Mouse (Mus musculus) bone marrow macrophage, adult 2 months (primary cell): ENCODE measurements around the gene Hsf4. TPM values are rescaled to one million over a fixed set of nuclear protein-coding genes. Genes with fewer than 3 reads are reported as not detected.
A peak's percentile ranks its signal among the peaks of the same experiment; 100 is the strongest.

Experiments used
- H3K27ac ChIP-seq: 2 replicates; pipeline ENCODE4 v1.5.1; 2012; ENCODE audit warnings: low read depth, low read length; ENCODE audit not compliant: insufficient read depth
- H3K4me1 ChIP-seq: 2 replicates; pipeline ENCODE4 v1.6.1; 2012; ENCODE audit warnings: low read length; ENCODE audit not compliant: control insufficient read depth, insufficient read depth
- H3K4me3 ChIP-seq: 2 replicates; pipeline ENCODE4 v1.5.1; 2012; ENCODE audit warnings: mild to moderate bottlenecking, low read length, moderate library complexity; ENCODE audit not compliant: insufficient read depth
- CTCF ChIP-seq: IDR thresholded peaks from 2 replicates; pipeline ENCODE4 v1.5.1; 2012; ENCODE audit warnings: low read depth, mild to moderate bottlenecking, low read length, moderate library complexity
- POLR2A ChIP-seq: IDR thresholded peaks from 2 replicates; pipeline ENCODE4 v1.6.1; 2012; ENCODE audit warnings: mild to moderate bottlenecking, low read depth, low read length, borderline replicate concordance
- polyA plus RNA-seq: library from polyadenylated mRNA; stranded (reverse); fragments of >200 nt; gene quantifications from 2 replicates; pipeline ENCODE4 v1.2.4, GENCODE M21; 2012; ENCODE audit not compliant: missing spikeins, insufficient read depth, insufficient read length

Gene Hsf4
- polyA plus RNA-seq, 1 experiment: 5.0 TPM

- TF ChIP-seq CTCF (no peak), POLR2A (no peak)
- Histone ChIP-seq H3K4me3 (peak overlapping the region; percentile 55), H3K27ac (no peak overlapping the region), H3K4me1 (peaks cover 26% of the 10 kb centered on the region)
Observed at GRCm38 (mm10) chr8:105258911-105259720, 10.5 kb upstream of the Hsf4 start.

- peaks cover 26% of the 10 kb centered on the region for H3K4me1 ChIP-seq
- TF ChIP-seq POLR2A (no peak), CTCF (peak; percentile 95)
- no peak overlapping the region for H3K27ac ChIP-seq
- H3K4me3 ChIP-seq: peak overlapping the region; percentile 55
Observed at GRCm38 (mm10) chr8:105259721-105260320, 9.8 kb upstream of the Hsf4 start.

DNA sequence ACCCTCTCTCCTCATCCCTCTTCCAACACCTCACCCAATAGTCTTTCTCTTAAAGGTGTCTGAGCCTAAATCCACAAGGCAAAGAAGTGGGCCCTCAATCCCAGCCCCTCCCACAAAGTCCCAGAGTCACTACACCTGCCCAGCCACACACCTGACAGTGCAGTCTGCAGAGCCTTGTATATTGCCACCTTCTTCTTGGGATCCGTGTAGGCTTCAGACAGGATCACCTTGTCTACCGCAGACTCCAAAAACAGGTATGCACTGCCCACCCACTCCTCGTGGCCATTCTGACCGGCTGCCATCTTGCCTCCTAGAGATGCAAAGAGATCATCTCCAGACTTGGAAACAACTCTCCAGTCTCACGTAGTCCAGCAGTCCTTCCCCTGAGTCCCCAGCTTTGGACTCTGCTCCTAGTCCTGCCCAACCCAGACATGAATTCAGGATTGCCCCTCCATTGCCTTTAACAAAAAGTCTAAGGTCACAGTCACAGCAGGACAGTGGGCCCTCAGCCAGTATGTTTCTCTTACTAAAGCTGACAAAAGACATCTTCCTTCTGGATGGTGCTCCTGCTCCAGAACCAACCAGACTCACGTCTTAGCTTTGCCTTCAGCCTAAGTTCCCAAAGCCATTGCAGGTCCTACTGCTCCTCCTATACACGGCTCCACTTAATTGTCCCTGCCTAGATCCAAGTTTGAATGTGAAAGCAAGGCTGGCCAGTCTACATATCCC lies 9.1 kb upstream of the Hsf4 start:
- TF ChIP-seq POLR2A: no peak
- no peak for TF ChIP-seq CTCF
- Histone ChIP-seq H3K27ac (no peak overlapping the region), H3K4me3 (no peak overlapping the region), H3K4me1 (peaks cover 28% of the 10 kb centered on the region)

DNA sequence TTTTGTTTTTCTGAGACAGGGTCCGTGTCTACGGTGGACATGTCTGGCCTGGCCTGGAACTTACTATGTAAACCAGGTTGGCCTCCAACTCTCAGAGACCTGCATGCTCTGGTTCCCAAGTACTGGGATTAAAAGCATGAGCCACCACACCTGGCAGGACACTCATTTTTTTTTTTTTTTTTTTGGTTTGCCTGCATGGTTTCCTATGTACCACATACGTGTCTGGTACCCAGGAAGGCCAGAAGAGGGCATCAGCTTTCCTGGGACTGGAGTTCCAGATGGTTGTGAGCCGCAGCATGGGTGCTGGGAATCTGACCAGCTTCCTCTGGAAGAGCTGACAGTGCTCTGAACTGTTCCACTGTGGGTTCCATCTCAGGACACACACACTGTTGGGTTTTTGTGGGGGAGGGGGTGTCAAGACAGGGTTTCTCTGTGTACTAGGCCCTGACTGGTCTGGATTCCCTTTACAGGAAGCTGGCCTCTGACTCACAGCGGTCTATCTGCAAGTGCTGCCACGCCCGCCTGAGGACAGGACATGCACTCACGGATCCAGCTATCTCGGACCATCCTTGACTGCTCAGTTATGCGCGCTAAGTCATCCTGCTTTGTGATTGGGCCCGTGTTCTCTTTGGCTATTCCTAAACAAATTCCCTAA lies 8.1 kb upstream of the Hsf4 start:
- Histone ChIP-seq H3K4me3 (no peak overlapping the region), H3K27ac (no peak overlapping the region)

GRCm38 (mm10) chr8:105263244-105263912 lies 6.2 kb upstream of the Hsf4 start:
- Histone ChIP-seq H3K27ac (no peak overlapping the region), H3K4me1 (peaks cover 29% of the 10 kb centered on the region), H3K4me3 (peak overlapping the region; percentile 84)
- no peak for TF ChIP-seq CTCF
- TF ChIP-seq POLR2A: no peak

More for the DNA sequence above, 8.1 kb upstream of the Hsf4 start:
- no peak for TF ChIP-seq POLR2A
- no peak for TF ChIP-seq CTCF
- peaks cover 29% of the 10 kb centered on the region for H3K4me1 ChIP-seq

DNA sequence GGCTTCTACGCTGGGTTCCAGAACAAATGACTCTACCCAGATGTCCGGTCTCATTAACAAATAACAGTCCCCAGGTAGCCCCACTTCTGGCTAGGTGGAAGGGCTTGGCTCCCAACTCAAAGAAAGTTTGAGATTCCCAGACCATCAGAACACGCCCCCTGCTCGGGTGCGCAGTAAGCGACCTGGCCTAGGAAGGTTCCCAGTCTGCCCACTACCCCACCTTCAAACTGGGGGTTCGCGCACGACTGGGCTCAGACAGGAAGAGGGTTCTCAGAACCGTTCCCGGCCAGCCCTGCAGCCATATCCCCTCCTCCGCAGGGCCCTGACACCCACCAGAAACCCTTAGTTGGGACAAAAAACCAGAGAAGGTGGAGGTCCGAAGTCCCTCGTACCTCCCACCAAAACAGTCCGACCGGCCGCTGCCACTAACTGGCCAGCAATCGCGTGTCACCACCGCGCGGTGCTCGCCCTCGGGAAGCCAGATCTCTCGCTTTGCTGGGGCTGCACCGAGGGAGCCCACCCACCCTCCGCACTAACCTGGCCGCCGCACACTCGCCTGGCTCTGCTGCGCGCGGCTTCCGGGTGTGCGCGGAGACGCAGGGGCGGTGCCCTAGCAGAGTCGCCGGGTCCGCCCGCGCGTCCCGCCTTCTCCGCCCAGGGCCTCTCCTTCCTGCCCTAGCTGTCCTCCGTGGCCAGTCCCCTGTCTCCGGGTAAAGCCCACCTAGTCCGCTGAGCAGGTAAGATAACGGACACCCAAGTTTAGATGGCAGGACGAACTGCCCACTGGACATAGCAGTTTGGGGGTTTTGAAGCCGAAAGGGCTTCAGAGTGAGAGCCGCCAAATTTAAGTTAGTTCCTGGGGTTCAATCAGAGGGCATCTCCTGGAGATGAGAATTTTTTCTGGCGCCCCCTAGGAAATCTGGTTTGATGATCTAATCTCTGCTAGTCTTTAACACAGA lies 5.3 kb upstream of the Hsf4 start, which contains the start of the genes Tradd and Fbxl8:
Gene Tradd (minus strand): TSS at position 586 of the 959 bp plus-strand sequence.
Gene Fbxl8 (plus strand): TSS at position 625 of the 959 bp plus-strand sequence.
- Histone ChIP-seq H3K27ac (peak within 1 kb of the TSS; percentile 42), H3K4me3 (peak within 1 kb of the TSS; percentile 84), H3K4me1 (peaks cover 29% of the 10 kb centered on the region)
- TF ChIP-seq CTCF (no peak), POLR2A (no peak)

DNA sequence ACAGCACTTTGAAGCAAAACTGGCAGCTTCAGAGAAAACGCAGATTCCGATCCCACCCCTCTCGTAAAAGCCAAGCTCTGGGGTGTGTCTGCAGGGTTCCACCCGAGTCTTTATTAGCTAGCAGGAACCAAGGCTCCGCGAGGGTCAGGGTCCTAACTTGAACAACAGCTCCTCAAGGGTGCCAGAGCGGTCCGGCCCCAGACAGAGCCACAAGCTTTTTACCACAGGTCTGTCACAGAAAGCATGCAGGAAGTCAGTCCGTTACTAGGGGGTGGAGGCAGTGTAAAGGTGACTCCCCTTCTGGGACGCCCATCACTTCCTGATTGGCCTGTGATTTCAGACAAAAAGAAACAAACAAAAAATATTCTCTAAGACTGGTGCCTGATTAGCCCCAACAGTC lies 4.5 kb upstream of the Hsf4 start:
- Histone ChIP-seq H3K4me3 (peak overlapping the region; percentile 84), H3K4me1 (peaks cover 27% of the 10 kb centered on the region), H3K27ac (peak overlapping the region; percentile 42)
- TF ChIP-seq CTCF: no peak
- TF ChIP-seq POLR2A: no peak

GRCm38 (mm10) chr8:105266775-105267174 lies 2.8 kb upstream of the Hsf4 start:
- no peak overlapping the region for H3K4me3 ChIP-seq
- peaks cover 15% of the 10 kb centered on the region for H3K4me1 ChIP-seq
- TF ChIP-seq CTCF (no peak), POLR2A (no peak)
- no peak overlapping the region for H3K27ac ChIP-seq
